Mouse (Mus musculus): Measurements from ENCODE around the gene Nkx3-2. TPM values are rescaled to one million over a fixed set of nuclear protein-coding genes. Genes with fewer than 3 reads are reported as not detected.

The Nkx3-2 gene
- polyA plus RNA-seq, 1 experiment from 2014 or later = 3.2 TPM

DNA sequence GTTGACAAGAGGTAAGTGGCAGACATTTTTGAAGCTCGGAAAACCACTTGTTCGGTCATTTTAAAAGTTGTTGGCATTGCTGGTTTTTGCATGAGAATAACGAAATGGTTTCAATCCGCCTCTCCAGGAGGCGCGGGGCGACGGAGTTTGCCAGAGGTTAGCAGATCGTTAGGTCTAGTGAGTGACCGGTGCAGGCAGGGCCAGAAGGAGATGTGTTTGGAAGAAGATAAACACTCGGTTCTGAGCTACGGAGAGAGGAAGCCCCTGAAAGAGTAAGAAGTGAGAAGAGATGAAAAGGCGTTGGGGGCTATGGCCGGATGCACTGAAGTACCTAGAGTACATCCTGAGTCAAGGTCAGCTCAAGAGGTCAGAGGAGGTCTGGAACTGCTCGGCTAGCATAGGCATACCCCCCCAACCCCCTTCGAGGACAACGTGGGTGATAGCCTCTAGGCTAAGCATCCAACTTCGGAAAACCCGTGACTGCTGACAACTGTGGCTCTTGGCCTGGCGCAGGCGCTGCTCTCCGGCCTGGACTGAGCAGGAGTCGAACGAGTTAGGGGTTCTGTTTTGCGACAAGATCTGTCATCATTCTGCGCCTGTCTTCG, 2.2 kb upstream of the Nkx3-2 start:
- Histone ChIP-seq H3K4me3 (ENCODE audit: low read depth, low read length) (no peak overlapping the region), H3K27me3 (replicated peaks; ENCODE audit: control insufficient read depth, insufficient read depth, low read length) (peaks cover 58% of the 10 kb centered on the region), H3K36me3 (ENCODE audit: control insufficient read depth, insufficient read depth, low read length) (no peaks in the 10 kb centered on the region), H3K4me2 (ENCODE audit: low read length) (0 out of 2 replicates have a peak overlapping the region, but pooled peaks have one; percentile 1), H3K9me3 (ENCODE audit: control insufficient read depth, low read length) (no peaks in the 10 kb centered on the region), H3K9ac (ENCODE audit: low read length) (no peak overlapping the region), H3K4me1 (replicated peaks; ENCODE audit: control insufficient read depth, insufficient read depth, low read length) (0 out of 2 replicates have a peak, but pooled peaks cover 9% of the 10 kb centered on the region), H3K27ac (ENCODE audit: low read depth) (no peak overlapping the region)
- WGBS = 18% methylated on average over 27 of the region's 27 CpGs
- ATAC-seq (replicated peaks; ENCODE audit: low FRiP score, low TSS enrichment, low read depth) (no peak), DNase-seq (ENCODE audit: low spot score) (peak; percentile 65)

DNA sequence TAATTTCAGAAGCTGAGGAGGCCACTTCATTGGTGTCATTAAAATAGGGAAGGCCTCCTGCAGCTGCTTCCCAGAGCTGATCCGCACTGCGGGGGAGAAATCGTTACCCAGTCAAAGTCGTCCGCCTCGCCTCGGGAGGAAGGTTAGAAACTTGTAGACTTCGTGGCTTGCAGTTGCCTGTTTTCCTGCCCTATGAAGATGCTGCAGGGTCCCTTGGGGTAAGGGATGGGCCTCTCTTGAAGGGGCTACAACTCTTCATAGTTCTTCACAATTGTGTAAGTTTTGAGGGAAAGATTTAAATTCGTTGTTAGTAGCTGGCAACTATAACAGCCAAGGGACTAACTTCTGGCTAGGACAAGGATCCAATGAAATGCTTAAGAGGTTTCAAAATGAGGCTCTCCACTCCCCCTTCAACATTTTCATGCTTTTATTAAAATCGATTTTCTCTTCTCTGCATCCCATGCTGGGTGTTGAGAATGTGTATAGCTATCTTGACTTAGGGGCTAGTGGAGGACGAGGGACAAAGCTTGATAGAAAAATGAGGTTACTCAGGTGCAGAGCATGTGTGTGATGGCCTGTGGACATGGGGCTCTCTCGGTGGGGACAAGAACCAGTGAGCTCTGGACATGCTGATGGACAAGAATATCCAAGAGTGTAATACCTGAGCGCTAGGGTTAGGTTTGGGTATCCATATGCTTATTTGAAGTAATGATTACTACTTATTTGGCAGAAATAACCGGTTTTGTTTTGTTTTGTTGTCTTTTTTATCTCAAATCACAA, 1.5 kb upstream of the Nkx3-2 start:
- Histone ChIP-seq H3K9ac (ENCODE audit: low read length) (no peak overlapping the region), H3K9me3 (ENCODE audit: control insufficient read depth, low read length) (no peaks in the 10 kb centered on the region), H3K4me3 (ENCODE audit: low read depth, low read length) (no peak overlapping the region), H3K4me1 (replicated peaks; ENCODE audit: control insufficient read depth, insufficient read depth, low read length) (0 out of 2 replicates have a peak, but pooled peaks cover 12% of the 10 kb centered on the region), H3K27ac (ENCODE audit: low read depth) (no peak overlapping the region), H3K27me3 (replicated peaks; ENCODE audit: control insufficient read depth, insufficient read depth, low read length) (peaks cover 65% of the 10 kb centered on the region), H3K4me2 (ENCODE audit: low read length) (peak overlapping the region; percentile 7; the same call in 1 of the 2 replicates), H3K36me3 (ENCODE audit: control insufficient read depth, insufficient read depth, low read length) (no peaks in the 10 kb centered on the region)
- peak; percentile 80 for DNase-seq (ENCODE audit: low spot score)
- no peak for ATAC-seq (replicated peaks; ENCODE audit: low FRiP score, low TSS enrichment, low read depth)
- WGBS = 33% methylated on average over 14 of the region's 14 CpGs

DNA sequence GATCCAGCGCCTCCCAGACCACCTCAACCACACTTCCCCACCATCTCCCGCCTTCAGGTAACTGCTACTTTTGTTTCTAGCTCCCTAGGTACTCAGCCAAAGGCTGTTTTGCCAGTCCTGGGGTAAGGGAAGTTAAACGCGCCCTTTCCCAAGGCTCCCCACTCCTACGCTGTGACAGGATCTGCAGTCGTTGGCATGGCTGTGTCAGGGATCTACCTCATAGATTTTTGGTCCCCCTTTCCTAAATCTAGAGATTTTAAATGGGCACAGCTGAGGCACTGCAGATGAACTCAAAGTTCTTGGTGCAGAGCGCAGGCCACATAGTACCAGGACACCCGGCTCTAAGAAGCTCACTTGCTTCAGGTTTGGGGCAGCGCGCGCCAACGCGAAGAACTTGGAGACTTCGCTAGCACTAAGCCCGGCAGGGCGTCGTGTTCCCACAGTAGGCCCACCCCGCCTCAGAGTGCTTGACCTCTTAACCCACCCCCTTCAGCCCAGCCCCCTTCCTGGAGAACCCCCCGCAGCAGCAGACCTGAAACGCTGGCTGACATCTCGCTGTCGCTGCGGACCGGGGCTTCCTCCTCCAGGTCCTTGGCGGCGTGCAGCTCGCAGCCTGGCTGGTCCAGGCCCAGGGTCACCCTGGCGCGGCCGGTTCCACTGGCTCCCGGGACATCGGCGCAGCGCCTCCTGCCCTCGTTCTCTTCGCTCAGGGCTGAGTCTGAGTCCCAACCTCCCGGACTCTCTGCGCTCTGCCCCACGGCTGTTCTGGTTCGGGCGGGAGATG, 1.2 kb downstream of the Nkx3-2 start:
- Histone ChIP-seq H3K4me1 (replicated peaks; ENCODE audit: control insufficient read depth, insufficient read depth, low read length) (0 out of 2 replicates have a peak, but pooled peaks cover 12% of the 10 kb centered on the region), H3K4me3 (ENCODE audit: low read depth, low read length) (peak overlapping the region; percentile 57), H3K4me2 (ENCODE audit: low read length) (peak overlapping the region; percentile 62), H3K36me3 (ENCODE audit: control insufficient read depth, insufficient read depth, low read length) (no peaks in the 10 kb centered on the region), H3K27me3 (replicated peaks; ENCODE audit: control insufficient read depth, insufficient read depth, low read length) (peaks cover 85% of the 10 kb centered on the region), H3K9ac (ENCODE audit: low read length) (peak overlapping the region; percentile 65), H3K27ac (ENCODE audit: low read depth) (peak overlapping the region; percentile 84), H3K9me3 (ENCODE audit: control insufficient read depth, low read length) (no peaks in the 10 kb centered on the region)
- WGBS = 2% methylated on average over 41 of the region's 41 CpGs
- peak; percentile 66 for DNase-seq (ENCODE audit: low spot score)
- 0 out of 2 replicates have a peak, but pooled peaks have one; percentile 20 for ATAC-seq (replicated peaks; ENCODE audit: low FRiP score, low TSS enrichment, low read depth)

- Histone ChIP-seq H3K4me2 (ENCODE audit: low read length) (peak overlapping the region; percentile 62), H3K4me1 (replicated peaks; ENCODE audit: control insufficient read depth, insufficient read depth, low read length) (0 out of 2 replicates have a peak, but pooled peaks cover 9% of the 10 kb centered on the region), H3K4me3 (ENCODE audit: low read depth, low read length) (peak overlapping the region; percentile 57), H3K9me3 (ENCODE audit: control insufficient read depth, low read length) (no peaks in the 10 kb centered on the region), H3K27ac (ENCODE audit: low read depth) (no peak overlapping the region; the same call in 1 of the 2 replicates), H3K27me3 (replicated peaks; ENCODE audit: control insufficient read depth, insufficient read depth, low read length) (peaks cover 89% of the 10 kb centered on the region), H3K36me3 (ENCODE audit: control insufficient read depth, insufficient read depth, low read length) (no peaks in the 10 kb centered on the region), H3K9ac (ENCODE audit: low read length) (peak overlapping the region; percentile 65)
- DNase-seq (ENCODE audit: low spot score) (peak; percentile 65), ATAC-seq (replicated peaks; ENCODE audit: low FRiP score, low TSS enrichment, low read depth) (no peak)
- WGBS = 9% methylated on average over 27 of the region's 27 CpGs
These were observed 2.0 kb downstream of the Nkx3-2 start for GRCm38 (mm10) chr5:41762141-41762946.

- peak; percentile 66 for DNase-seq (ENCODE audit: low spot score)
- H3K27me3 ChIP-seq (replicated peaks; ENCODE audit: control insufficient read depth, insufficient read depth, low read length) = peaks cover 89% of the 10 kb centered on the region
These were observed 2.7 kb downstream of the Nkx3-2 start for GRCm38 (mm10) chr5:41761509-41762140.

DNA sequence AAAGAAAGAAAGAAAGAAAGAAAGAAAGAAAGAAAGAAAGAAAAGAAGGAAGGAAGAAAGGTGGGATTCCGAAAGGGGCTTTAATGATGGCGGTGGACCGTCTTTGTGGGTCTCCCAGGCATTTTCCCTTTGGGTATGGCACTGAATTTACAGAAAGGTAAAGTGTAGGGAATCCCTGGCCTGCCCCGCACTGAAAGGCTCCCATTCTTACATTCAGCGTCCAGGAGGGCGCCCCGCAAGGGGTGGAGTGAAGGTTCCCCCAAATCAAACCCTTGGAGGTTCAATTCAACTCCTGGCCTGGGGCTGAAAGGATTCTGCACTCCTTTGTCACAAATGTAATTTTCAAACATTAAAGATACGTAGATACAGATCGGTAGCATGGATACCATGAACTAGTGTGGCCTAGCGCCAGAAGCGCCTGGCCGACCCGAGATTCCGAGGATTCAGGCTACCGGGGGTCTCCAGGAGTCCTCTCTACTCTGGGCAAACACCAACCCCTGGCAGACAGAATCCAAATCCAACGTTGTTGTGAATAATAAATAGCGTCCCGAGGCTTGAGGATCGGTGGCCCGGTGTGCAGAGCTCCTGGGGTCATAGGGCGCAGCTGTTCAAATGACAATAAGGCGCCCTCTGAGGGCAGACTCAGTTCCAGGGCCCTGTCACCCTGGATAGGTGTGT, 3.3 kb downstream of the Nkx3-2 start:
- 26% methylated on average over 22 of the region's 22 CpGs for WGBS
- no peak for ATAC-seq (replicated peaks; ENCODE audit: low FRiP score, low TSS enrichment, low read depth)

More at GRCm38 (mm10) chr5:41761509-41762140, 2.7 kb downstream of the Nkx3-2 start:
- ATAC-seq (replicated peaks; ENCODE audit: low FRiP score, low TSS enrichment, low read depth) = no peak
- Histone ChIP-seq H3K4me2 (ENCODE audit: low read length) (peak overlapping the region; percentile 62), H3K4me1 (replicated peaks; ENCODE audit: control insufficient read depth, insufficient read depth, low read length) (0 out of 2 replicates have a peak, but pooled peaks cover 7% of the 10 kb centered on the region), H3K9me3 (ENCODE audit: control insufficient read depth, low read length) (no peaks in the 10 kb centered on the region), H3K4me3 (ENCODE audit: low read depth, low read length) (peak overlapping the region; percentile 57), H3K27ac (ENCODE audit: low read depth) (no peak overlapping the region), H3K9ac (ENCODE audit: low read length) (peak overlapping the region; percentile 65; the same call in 1 of the 2 replicates), H3K36me3 (ENCODE audit: control insufficient read depth, insufficient read depth, low read length) (no peaks in the 10 kb centered on the region)
- WGBS = 3% methylated on average over 56 of the region's 56 CpGs

DNA sequence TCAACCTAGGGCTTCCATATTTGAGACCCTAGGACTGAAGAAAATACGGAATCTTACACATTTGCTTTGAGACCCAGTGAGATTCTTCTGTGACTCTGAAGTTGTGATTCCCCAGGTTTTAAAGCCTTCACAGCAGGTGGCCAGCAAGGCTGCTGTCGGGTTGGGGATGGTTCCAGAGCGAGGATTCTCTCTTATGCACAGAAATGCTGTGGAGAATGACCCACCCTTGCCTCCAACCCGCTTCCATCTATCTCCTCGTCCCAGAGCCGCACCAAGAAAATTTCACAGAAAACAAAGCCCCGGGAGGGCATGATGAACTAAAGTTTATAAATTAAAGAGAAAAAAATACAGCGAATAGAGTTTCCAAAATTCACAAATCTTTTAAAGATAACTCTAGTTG, 4.2 kb downstream of the Nkx3-2 start:
- H3K4me2 ChIP-seq (ENCODE audit: low read length) = 0 out of 2 replicates have a peak overlapping the region, but pooled peaks have one; percentile 16
- no peaks in the 10 kb centered on the region for H3K36me3 ChIP-seq (ENCODE audit: control insufficient read depth, insufficient read depth, low read length)
- no peak overlapping the region for H3K4me3 ChIP-seq (ENCODE audit: low read depth, low read length)
- H3K9me3 ChIP-seq (ENCODE audit: control insufficient read depth, low read length) = no peaks in the 10 kb centered on the region
- H3K4me1 ChIP-seq (replicated peaks; ENCODE audit: control insufficient read depth, insufficient read depth, low read length) = 0 out of 2 replicates have a peak, but pooled peaks cover 7% of the 10 kb centered on the region
- DNase-seq (ENCODE audit: low spot score) = peak; percentile 52
- H3K27ac ChIP-seq (ENCODE audit: low read depth) = no peak overlapping the region
- WGBS = 39% methylated on average over 8 of the region's 8 CpGs
- H3K27me3 ChIP-seq (replicated peaks; ENCODE audit: control insufficient read depth, insufficient read depth, low read length) = peaks cover 95% of the 10 kb centered on the region
- no peak overlapping the region for H3K9ac ChIP-seq (ENCODE audit: low read length)
- no peak for ATAC-seq (replicated peaks; ENCODE audit: low FRiP score, low TSS enrichment, low read depth)

More for the DNA sequence above, 3.3 kb downstream of the Nkx3-2 start:
- peaks cover 88% of the 10 kb centered on the region for H3K27me3 ChIP-seq (replicated peaks; ENCODE audit: control insufficient read depth, insufficient read depth, low read length)
- H3K9me3 ChIP-seq (ENCODE audit: control insufficient read depth, low read length) = no peaks in the 10 kb centered on the region
- peak overlapping the region; percentile 57 for H3K4me3 ChIP-seq (ENCODE audit: low read depth, low read length)
- H3K4me2 ChIP-seq (ENCODE audit: low read length) = peak overlapping the region; percentile 62
- H3K36me3 ChIP-seq (ENCODE audit: control insufficient read depth, insufficient read depth, low read length) = no peaks in the 10 kb centered on the region
- H3K9ac ChIP-seq (ENCODE audit: low read length) = peak overlapping the region; percentile 65; the same call in 1 of the 2 replicates
- 0 out of 2 replicates have a peak, but pooled peaks cover 7% of the 10 kb centered on the region for H3K4me1 ChIP-seq (replicated peaks; ENCODE audit: control insufficient read depth, insufficient read depth, low read length)
- peak; percentile 63 for DNase-seq (ENCODE audit: low spot score)
- no peak overlapping the region for H3K27ac ChIP-seq (ENCODE audit: low read depth)

All from intestine, embryonic 14.5 days (tissue).